Mouse (Mus musculus): ENCODE measurements around the gene Sympk.

GRCm38 (mm10) chr7:19017909-19018308 is 6.3 kb upstream of the Sympk start:
- TF ChIP-seq CTCF (IDR thresholded peaks at IDR 0.05; ENCODE audit: low read depth) (no peak), EP300 (IDR thresholded peaks at IDR 0.05; ENCODE audit: low read depth) (no peak)
